Mouse (Mus musculus): ENCODE data around the gene Nek6.

- TF ChIP-seq CTCF (IDR thresholded peaks at IDR 0.05; ENCODE audit: low read depth, low read length) (no peak), EP300 (IDR thresholded peaks at IDR 0.05; ENCODE audit: insufficient read depth, low read depth, low read length) (no peak), POLR2A (IDR thresholded peaks at IDR 0.05; ENCODE audit: insufficient read depth, low read length) (no peak)
These were observed 102.1 kb downstream of the Nek6 start for GRCm38 (mm10) chr2:38613576-38613975.

Measured in ES-Bruce4 (cell line).